Mouse (Mus musculus) heart, embryonic 13.5 days (tissue): ENCODE data around the gene Fbxl5. TPM values are rescaled to one million over a fixed set of nuclear protein-coding genes. Genes with fewer than 3 reads are reported as not detected.

ENCODE experiments used
- ATAC-seq: fragments of 200-750 bp; cut with Nextera tagmentation; 2 replicates; pipeline ENCODE4 v1.8.0; 2017; ENCODE audit warnings: moderate TSS enrichment; ENCODE audit not compliant: insufficient number of reproducible peaks, low FRiP score, low TSS enrichment; ENCODE audit errors: extremely low read depth
- H3K27ac ChIP-seq: fragments of 300-500 bp; sonication (generic); replicated peaks from 2 replicates; pipeline ENCODE4 v1.5.1; 2015; ENCODE audit warnings: moderate library complexity, mild to moderate bottlenecking, inconsistent platforms
- H3K27me3 ChIP-seq: fragments of 300-500 bp; sonication (generic); replicated peaks from 2 replicates; pipeline ENCODE4 v1.6.1; 2015; ENCODE audit warnings: mild to moderate bottlenecking, inconsistent platforms
- H3K36me3 ChIP-seq: fragments of 300-500 bp; sonication (generic); 2 replicates; pipeline ENCODE4 v1.6.1; 2015; ENCODE audit warnings: mild to moderate bottlenecking, inconsistent platforms
- H3K4me1 ChIP-seq: fragments of 300-500 bp; sonication (generic); 2 replicates; pipeline ENCODE4 v1.6.1; 2015; ENCODE audit warnings: inconsistent platforms
- H3K4me2 ChIP-seq: fragments of 300-500 bp; sonication (generic); 2 replicates; pipeline ENCODE4 v1.6.1; 2015; ENCODE audit warnings: inconsistent platforms, mild to moderate bottlenecking, moderate library complexity
- H3K4me3 ChIP-seq: fragments of 300-500 bp; sonication (generic); 2 replicates; pipeline ENCODE4 v1.5.1; 2015; ENCODE audit warnings: moderate library complexity, mild to moderate bottlenecking, inconsistent platforms
- H3K9ac ChIP-seq: fragments of 300-500 bp; sonication (generic); 2 replicates; pipeline ENCODE4 v1.6.1; 2015; ENCODE audit warnings: inconsistent platforms, mild to moderate bottlenecking, moderate library complexity
- H3K9me3 ChIP-seq: fragments of 300-500 bp; sonication (generic); 2 replicates; pipeline ENCODE4 v1.6.1; 2016; ENCODE audit warnings: inconsistent platforms
- WGBS: fragments of 180-500 bp; shearing (Covaris S2); methylation state at CpG from one replicate; pipeline ENCODE4 v1.1.7; 2015; ENCODE audit warnings: mixed read lengths; 5-methylcytosine and 5-hydroxymethylcytosine counted together
- polyA plus RNA-seq: library from polyadenylated mRNA; unstranded; fragments of >200 nt; fragmentation: Nextera tagmentation; extraction: Ambion mirVana; gene quantifications from 2 replicates; pipeline ENCODE4 v1.2.1, GENCODE M21; 2015

Fbxl5 gene
- polyA plus RNA-seq, 1 experiment from 2014 or later, result 43.2 TPM

DNA sequence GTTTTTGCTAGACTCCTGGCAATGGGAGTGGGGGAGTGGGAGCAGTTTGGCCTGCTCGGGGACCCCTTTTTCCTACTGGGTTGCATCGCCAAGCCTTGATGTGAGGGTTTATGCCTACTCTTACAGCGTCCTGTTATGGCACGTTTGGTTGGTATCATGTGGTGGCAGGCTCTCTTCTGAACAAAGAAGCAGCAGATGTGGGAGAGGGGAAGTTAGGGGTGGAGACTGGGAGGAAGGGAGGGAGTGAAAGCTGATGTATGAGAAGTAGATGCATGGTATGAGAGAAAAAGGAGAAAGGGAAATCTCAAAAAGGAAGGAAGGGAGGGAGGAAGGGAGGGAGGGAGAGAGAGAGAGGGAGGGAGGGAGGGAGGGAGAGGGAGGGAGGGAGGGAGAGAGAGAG is 14.5 kb downstream of the Fbxl5 start:
- no peak for ATAC-seq
- Histone ChIP-seq H3K36me3 (no peaks in the 10 kb centered on the region), H3K4me2 (no peak overlapping the region), H3K27ac (no peak overlapping the region), H3K4me1 (0 out of 2 replicates have a peak, but pooled peaks cover 3% of the 10 kb centered on the region), H3K27me3 (no peaks in the 10 kb centered on the region), H3K9me3 (no peaks in the 10 kb centered on the region), H3K9ac (no peak overlapping the region), H3K4me3 (no peak overlapping the region)
- 74% methylated on average over 4 of the region's 4 CpGs for WGBS

DNA sequence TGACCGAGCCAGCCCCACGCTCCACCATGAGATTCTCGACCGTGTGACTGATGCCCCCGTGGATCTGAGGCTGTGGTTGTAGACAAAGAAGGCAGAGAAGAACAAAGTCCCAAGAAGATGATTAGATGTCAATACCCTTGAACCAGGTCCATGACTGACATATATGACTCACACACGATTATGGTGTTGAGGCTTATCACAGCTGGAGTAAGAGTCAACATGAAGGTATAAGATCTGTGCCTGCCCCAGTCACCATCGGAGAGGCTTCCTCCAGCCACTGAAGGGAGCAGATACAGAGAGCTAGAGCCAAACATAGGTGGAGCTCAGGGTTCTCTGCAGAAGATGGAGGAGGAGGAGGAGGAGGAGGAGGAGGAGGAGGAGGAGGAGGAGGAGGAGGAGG is 15.1 kb downstream of the Fbxl5 start:
- no peaks in the 10 kb centered on the region for H3K9me3 ChIP-seq

DNA sequence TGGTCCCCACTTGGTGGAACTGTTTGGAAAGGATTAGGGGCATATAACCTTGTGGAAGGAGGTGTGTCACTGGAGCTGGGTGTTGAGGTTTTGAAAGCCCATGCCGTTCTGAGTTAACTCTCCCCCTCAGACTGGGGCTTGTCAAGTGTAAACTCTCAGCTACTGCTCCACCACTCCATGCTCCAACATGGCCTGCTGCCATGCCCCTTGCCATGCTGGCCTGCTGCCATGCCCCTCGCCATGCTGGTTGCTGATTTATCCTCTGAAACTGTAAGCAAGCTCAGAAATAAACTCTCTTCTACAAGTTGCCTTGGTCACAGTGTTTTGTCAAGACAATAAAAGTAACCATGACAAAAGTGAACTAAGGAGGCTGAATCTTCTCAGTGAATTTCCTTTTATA is 16.0 kb downstream of the Fbxl5 start:
- ATAC-seq, result no peak
- no peak overlapping the region for H3K9ac ChIP-seq

More for the DNA sequence above, 15.1 kb downstream of the Fbxl5 start:
- 83% methylated on average over 7 of the region's 7 CpGs for WGBS
- H3K27ac ChIP-seq, result no peak overlapping the region
- no peak for ATAC-seq
- H3K4me1 ChIP-seq, result 0 out of 2 replicates have a peak, but pooled peaks cover 3% of the 10 kb centered on the region
- no peak overlapping the region for H3K4me2 ChIP-seq
- no peak overlapping the region for H3K4me3 ChIP-seq
- no peak overlapping the region for H3K9ac ChIP-seq
- no peaks in the 10 kb centered on the region for H3K36me3 ChIP-seq
- H3K27me3 ChIP-seq, result no peaks in the 10 kb centered on the region

DNA sequence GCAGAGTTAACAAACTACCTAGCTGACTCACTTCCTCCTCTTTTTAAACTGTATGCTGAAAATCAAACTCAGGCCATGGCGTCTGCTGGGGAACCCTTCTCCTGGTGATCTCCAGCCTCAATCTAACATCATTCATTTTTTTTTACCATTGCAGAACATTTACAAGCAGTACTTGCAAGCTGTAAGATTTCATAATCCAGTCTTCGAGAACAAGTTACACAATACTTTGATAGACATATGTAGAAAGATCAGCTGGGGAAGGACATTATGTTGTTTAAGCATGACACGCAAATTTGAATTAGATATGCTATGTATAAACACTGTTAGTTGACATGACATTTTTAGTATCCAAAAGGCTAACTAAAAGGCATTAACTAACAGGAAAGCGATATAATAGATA is 19.6 kb downstream of the Fbxl5 start:
- no peaks in the 10 kb centered on the region for H3K27me3 ChIP-seq
- H3K9me3 ChIP-seq, result no peaks in the 10 kb centered on the region
- H3K36me3 ChIP-seq, result no peaks in the 10 kb centered on the region
- H3K27ac ChIP-seq, result no peak overlapping the region
- H3K9ac ChIP-seq, result no peak overlapping the region
- H3K4me2 ChIP-seq, result no peak overlapping the region
- 79% methylated on average over 4 of the region's 4 CpGs for WGBS
- ATAC-seq, result no peak
- no peak overlapping the region for H3K4me3 ChIP-seq
- H3K4me1 ChIP-seq, result no peaks in the 10 kb centered on the region

More for the DNA sequence above, 16.0 kb downstream of the Fbxl5 start:
- 64% methylated on average over 2 of the region's 2 CpGs for WGBS
- no peaks in the 10 kb centered on the region for H3K9me3 ChIP-seq
- H3K27me3 ChIP-seq, result no peaks in the 10 kb centered on the region
- H3K4me1 ChIP-seq, result 0 out of 2 replicates have a peak, but pooled peaks cover 3% of the 10 kb centered on the region
- H3K4me3 ChIP-seq, result no peak overlapping the region
- no peaks in the 10 kb centered on the region for H3K36me3 ChIP-seq
- H3K27ac ChIP-seq, result no peak overlapping the region
- H3K4me2 ChIP-seq, result no peak overlapping the region

DNA sequence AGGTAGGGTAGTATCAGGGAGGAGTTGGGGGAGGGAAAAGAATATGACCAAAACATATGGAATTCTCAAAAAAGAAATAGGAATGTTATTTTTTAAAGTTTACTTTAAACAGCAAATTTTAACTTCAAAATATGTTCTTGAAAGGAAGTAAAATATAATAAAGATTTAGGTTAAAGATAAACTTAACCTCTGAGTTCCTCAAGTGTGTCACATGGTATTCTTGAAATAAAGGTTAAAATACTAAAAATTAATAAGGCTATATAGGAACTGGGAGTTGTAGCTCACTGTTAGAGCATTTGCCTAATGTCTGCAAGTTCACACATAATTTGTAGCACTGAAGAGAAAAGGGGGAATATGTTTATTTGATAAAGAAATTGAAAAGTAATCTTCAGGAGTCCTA is 20.2 kb downstream of the Fbxl5 start:
- Histone ChIP-seq H3K36me3 (no peaks in the 10 kb centered on the region), H3K4me1 (no peaks in the 10 kb centered on the region), H3K27me3 (no peaks in the 10 kb centered on the region), H3K27ac (no peak overlapping the region), H3K4me2 (no peak overlapping the region), H3K9me3 (no peaks in the 10 kb centered on the region), H3K9ac (no peak overlapping the region), H3K4me3 (no peak overlapping the region)
- no peak for ATAC-seq

DNA sequence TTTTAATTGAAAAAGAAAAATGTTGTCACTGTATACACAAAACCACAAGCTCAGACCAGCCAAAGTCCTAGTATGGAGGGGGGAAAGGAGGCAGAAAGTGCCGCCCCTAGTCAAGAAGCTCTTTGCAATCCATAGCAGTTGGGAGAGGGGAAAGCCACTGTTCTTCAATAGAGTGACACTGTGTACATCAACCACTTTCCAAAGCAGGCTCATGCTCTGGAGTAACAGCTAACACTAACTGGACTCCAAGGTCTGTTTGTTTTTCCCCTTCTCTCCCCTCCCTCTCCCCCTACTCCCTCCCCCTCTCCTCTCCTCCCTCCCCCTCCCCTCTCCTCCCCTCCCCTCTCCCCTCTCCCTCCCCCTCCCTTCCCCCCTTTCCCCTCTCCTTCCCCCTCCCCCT is 20.7 kb downstream of the Fbxl5 start:
- H3K36me3 ChIP-seq, result no peaks in the 10 kb centered on the region
- no peak overlapping the region for H3K9ac ChIP-seq
- no peak overlapping the region for H3K4me2 ChIP-seq
- H3K4me3 ChIP-seq, result no peak overlapping the region
- H3K27ac ChIP-seq, result no peak overlapping the region
- 42% methylated on average over 1 of the region's 1 CpGs for WGBS
- H3K9me3 ChIP-seq, result no peaks in the 10 kb centered on the region
- ATAC-seq, result no peak
- H3K27me3 ChIP-seq, result no peaks in the 10 kb centered on the region
- H3K4me1 ChIP-seq, result no peaks in the 10 kb centered on the region

DNA sequence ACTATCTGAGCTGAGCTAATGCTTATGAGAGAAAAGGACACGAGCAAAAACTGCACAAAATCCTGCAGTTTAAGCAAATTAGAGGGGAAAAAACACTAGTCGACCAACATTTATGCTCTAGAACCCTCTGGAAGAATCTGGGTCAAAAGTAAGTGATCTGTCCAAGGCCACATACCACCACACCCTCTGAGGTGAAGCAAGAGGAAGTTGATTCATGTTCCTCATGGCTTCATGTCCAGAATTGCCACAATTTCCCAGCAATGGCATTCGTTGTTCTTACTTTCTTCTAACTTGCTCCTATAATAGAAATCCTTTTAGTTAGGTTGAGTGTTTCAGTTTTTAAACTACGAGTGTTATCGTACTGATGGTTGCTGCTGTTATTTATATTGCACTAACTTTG is 21.9 kb downstream of the Fbxl5 start:
- no peak for ATAC-seq
- Histone ChIP-seq H3K27me3 (no peaks in the 10 kb centered on the region), H3K4me2 (no peak overlapping the region), H3K36me3 (no peaks in the 10 kb centered on the region), H3K9ac (no peak overlapping the region), H3K4me1 (no peaks in the 10 kb centered on the region), H3K9me3 (no peaks in the 10 kb centered on the region), H3K27ac (no peak overlapping the region), H3K4me3 (no peak overlapping the region)
- WGBS, result 62% methylated on average over 5 of the region's 5 CpGs

DNA sequence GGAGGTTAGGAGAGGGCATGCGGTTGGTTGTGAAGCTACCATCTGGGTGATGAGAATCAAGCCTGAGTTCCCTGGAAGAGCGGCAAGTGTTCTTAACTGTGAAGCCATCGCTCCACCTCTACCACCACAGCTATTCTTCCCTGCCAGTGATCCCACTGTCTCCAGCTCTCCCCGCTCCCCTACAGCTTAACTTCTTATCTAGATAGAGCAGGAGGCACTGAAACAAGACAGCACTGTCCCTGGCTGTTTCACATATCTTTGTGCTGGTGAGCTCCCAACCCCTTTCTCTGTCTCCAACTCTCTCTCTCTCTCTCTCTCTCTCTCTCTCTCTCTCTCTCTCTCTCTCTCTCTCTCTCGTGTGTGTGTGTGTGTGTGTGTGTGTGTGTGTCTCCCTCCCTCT is 29.1 kb downstream of the Fbxl5 start:
- no peak overlapping the region for H3K4me3 ChIP-seq
- H3K9ac ChIP-seq, result no peak overlapping the region
- H3K36me3 ChIP-seq, result no peaks in the 10 kb centered on the region
- H3K27ac ChIP-seq, result no peak overlapping the region
- H3K27me3 ChIP-seq, result no peaks in the 10 kb centered on the region
- H3K9me3 ChIP-seq, result no peaks in the 10 kb centered on the region
- WGBS, result 45% methylated on average over 5 of the region's 5 CpGs
- ATAC-seq, result no peak
- no peak overlapping the region for H3K4me2 ChIP-seq
- H3K4me1 ChIP-seq, result no peaks in the 10 kb centered on the region

DNA sequence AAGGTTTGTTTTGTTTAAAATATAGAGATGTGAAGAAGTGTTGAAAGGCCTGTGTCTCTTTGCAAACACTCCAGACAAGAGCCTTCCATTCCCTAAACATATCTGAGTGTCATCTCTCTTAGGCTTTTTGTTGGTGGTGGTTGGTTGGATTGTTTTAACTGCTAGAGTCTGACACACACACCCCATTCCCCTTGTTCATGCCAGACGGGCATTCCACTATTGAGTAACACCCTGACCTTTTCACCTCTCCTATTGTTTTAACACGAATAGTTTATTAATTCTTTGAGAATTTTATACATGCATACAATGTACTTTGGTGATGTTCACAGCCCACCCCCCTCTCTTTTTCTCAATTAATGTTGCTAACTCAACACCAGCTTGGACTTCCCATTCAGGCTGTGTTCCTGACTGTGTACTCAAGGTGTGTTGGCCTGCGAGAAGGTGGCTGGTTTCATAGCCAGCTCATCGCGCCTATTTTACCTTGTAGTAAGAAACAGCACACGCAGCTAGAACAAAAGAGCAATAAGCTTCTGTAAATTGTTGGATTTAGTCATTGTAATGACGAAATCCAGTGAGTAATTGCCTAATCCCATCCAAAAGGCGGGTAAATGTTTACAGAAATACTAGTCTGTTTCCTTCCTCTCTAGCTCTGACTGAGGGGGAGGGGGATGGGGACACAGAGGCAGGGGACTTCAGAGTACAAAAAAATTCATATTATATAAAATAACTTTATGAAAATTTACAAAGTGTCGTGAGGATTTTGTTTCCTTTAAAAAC is 33.3 kb downstream of the Fbxl5 start:
- H3K27ac ChIP-seq, result no peak overlapping the region
- no peaks in the 10 kb centered on the region for H3K9me3 ChIP-seq
- no peaks in the 10 kb centered on the region for H3K27me3 ChIP-seq
- no peak overlapping the region for H3K4me3 ChIP-seq
- no peak overlapping the region for H3K4me2 ChIP-seq
- no peaks in the 10 kb centered on the region for H3K4me1 ChIP-seq
- 73% methylated on average over 9 of the region's 9 CpGs for WGBS
- H3K9ac ChIP-seq, result no peak overlapping the region
- ATAC-seq, result no peak
- H3K36me3 ChIP-seq, result no peaks in the 10 kb centered on the region

- H3K4me2 ChIP-seq, result no peak overlapping the region
- H3K9me3 ChIP-seq, result no peaks in the 10 kb centered on the region
- no peak overlapping the region for H3K9ac ChIP-seq
- H3K27ac ChIP-seq, result no peak overlapping the region
- ATAC-seq, result no peak
- H3K4me3 ChIP-seq, result no peak overlapping the region
- 0 out of 2 replicates have a peak, but pooled peaks cover 6% of the 10 kb centered on the region for H3K4me1 ChIP-seq
- no peaks in the 10 kb centered on the region for H3K36me3 ChIP-seq
- 82% methylated on average over 4 of the region's 4 CpGs for WGBS
- H3K27me3 ChIP-seq, result no peaks in the 10 kb centered on the region
These were observed 34.8 kb downstream of the Fbxl5 start for GRCm38 (mm10) chr5:43786607-43787006.

- Histone ChIP-seq H3K36me3 (peaks cover 3% of the 10 kb centered on the region; the same call in 1 of the 2 replicates), H3K27ac (no peak overlapping the region), H3K27me3 (no peaks in the 10 kb centered on the region), H3K4me3 (no peak overlapping the region), H3K9ac (no peak overlapping the region), H3K9me3 (no peaks in the 10 kb centered on the region), H3K4me2 (no peak overlapping the region), H3K4me1 (peaks cover 16% of the 10 kb centered on the region)
- ATAC-seq, result no peak
- 77% methylated on average over 2 of the region's 2 CpGs for WGBS
These were observed 37.4 kb downstream of the Fbxl5 start for GRCm38 (mm10) chr5:43783996-43784395.
